Mouse (Mus musculus): ENCODE results near the gene Upk3b.

DNA sequence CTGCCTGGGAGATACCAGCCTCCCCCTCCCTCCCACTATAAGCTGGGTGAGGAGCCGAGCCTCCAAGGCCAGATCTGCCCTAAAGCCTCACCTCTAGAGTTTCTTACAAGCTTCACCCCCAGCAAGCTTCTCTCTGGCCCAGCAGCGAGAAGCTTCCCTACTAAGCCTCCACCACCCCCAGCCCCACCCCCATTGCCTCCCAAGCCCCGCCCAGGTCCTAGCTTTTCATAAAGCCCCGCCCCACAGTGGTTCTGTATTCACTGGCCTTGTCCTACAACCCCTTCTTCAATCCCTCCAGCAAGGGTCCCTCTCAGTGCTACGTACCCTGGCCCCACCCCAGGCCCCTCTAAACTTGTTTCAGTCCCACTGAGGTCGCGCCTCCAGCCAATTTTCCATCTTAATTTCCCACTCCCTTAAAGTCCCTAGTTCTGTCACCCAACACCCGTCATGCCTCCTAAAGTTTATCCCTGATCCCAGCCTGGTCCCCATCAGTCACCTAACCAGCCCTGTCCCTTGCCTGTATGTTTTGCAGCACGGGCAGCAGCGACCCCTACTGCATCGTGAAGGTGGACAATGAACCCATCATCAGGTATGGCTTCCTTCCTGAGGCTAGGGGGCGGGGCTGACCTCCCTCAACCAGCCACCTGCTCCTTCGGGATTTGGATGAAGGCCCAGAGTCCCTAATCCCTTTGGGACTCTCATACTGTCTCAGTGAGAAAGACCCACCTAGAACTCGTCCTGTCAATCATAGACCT lies 50.7 kb downstream of the Upk3b start:
- TF ChIP-seq CTCF (IDR thresholded peaks at IDR 0.05; ENCODE audit: extremely low read depth, insufficient read depth, insufficient read length, insufficient replicate concordance) (no peak), POLR2A (IDR thresholded peaks at IDR 0.05; ENCODE audit: low read depth, low read length) (no peak)
